Mouse (Mus musculus) limb, embryonic 13.5 days (tissue): Measurements from ENCODE around the gene Slc15a2. TPM values are rescaled to one million over a fixed set of nuclear protein-coding genes. Genes with fewer than 3 reads are reported as not detected.

Experiments used
- ATAC-seq: fragments of 200-750 bp; cut with Nextera tagmentation; 2 replicates; pipeline ENCODE4 v1.8.0; 2017; ENCODE audit warnings: low read depth, moderate number of reproducible peaks, moderate TSS enrichment; ENCODE audit not compliant: low FRiP score
- H3K27ac ChIP-seq: fragments of 300-500 bp; sonication (generic); 2 replicates; pipeline ENCODE4 v1.5.1; 2015; ENCODE audit warnings: inconsistent platforms, mild to moderate bottlenecking, moderate library complexity
- H3K27me3 ChIP-seq: fragments of 300-500 bp; sonication (generic); 2 replicates; pipeline ENCODE4 v1.6.1; 2015; ENCODE audit warnings: mild to moderate bottlenecking, inconsistent platforms
- H3K36me3 ChIP-seq: fragments of 300-500 bp; sonication (generic); 2 replicates; pipeline ENCODE4 v1.6.1; 2015; ENCODE audit warnings: inconsistent platforms, mild to moderate bottlenecking, moderate library complexity
- H3K4me1 ChIP-seq: fragments of 300-500 bp; sonication (generic); 2 replicates; pipeline ENCODE4 v1.6.1; 2015; ENCODE audit warnings: inconsistent platforms
- H3K4me2 ChIP-seq: fragments of 300-500 bp; sonication (generic); replicated peaks from 2 replicates; pipeline ENCODE4 v1.6.1; 2015; ENCODE audit warnings: inconsistent platforms, mild to moderate bottlenecking, moderate library complexity
- H3K4me3 ChIP-seq: fragments of 300-500 bp; sonication (generic); 2 replicates; pipeline ENCODE4 v1.5.1; 2015; ENCODE audit warnings: moderate library complexity, mild to moderate bottlenecking, inconsistent platforms
- H3K9ac ChIP-seq: fragments of 300-500 bp; sonication (generic); 2 replicates; pipeline ENCODE4 v1.6.1; 2015; ENCODE audit warnings: mild to moderate bottlenecking, inconsistent platforms
- H3K9me3 ChIP-seq: fragments of 300-500 bp; sonication (generic); 2 replicates; pipeline ENCODE4 v1.6.1; 2016; ENCODE audit warnings: inconsistent platforms
- WGBS: fragments of 180-500 bp; shearing (Covaris S2); methylation state at CpG from one replicate; pipeline ENCODE4 v1.1.7; 2015; 5-methylcytosine and 5-hydroxymethylcytosine counted together
- polyA plus RNA-seq: library from polyadenylated mRNA; unstranded; fragments of >200 nt; fragmentation: Nextera tagmentation; extraction: Ambion mirVana; gene quantifications from 2 replicates; pipeline ENCODE4 v1.2.1, GENCODE M21; 2015

Slc15a2 gene
- polyA plus RNA-seq, 1 experiment from 2014 or later: 4.3 TPM

DNA sequence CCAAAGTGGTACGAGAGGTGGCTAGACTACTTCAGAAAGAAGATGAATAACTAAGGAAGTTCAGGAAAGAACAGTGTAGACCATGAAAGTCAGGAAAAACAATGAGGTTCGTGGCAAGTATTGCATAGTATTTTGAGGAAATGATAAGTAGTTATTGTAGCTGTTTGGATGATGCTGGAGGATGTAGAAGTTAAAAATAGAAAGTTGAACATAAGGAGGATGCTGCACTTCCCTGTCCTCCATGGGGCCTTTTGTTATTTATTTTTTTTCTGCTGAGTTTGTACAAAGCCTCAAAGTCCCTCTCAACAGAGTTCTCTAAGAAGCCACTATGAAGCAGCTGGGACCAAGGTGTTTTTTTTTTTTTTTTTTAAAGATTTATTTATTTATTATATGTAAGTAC, 37.0 kb downstream of the Slc15a2 start:
- Histone ChIP-seq H3K27ac (no peak overlapping the region), H3K4me1 (no peaks in the 10 kb centered on the region), H3K9me3 (no peaks in the 10 kb centered on the region), H3K27me3 (no peaks in the 10 kb centered on the region), H3K36me3 (no peaks in the 10 kb centered on the region), H3K9ac (no peak overlapping the region), H3K4me2 (no peak overlapping the region), H3K4me3 (no peak overlapping the region)
- 75% methylated on average over 2 of the region's 2 CpGs for WGBS
- no peak for ATAC-seq

DNA sequence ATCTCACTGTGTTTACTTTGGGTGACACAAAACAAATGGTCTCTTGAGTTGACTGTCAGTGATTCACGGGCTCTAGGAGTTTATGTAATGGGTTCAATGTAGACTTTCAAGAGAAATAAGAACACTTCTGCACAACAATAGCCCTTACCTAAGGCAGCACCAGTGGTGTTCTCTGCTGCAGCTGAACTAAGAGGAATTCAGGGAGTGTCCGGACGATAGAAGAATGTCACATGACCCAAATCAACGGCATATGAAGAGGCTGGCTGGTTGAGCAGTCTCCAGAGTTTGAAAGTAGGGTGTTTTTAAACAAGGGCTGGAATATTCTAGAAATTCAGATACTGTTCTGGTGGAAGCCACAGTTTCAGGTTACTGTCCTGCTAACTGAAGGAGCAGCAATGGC, 37.7 kb downstream of the Slc15a2 start:
- Histone ChIP-seq H3K4me1 (no peaks in the 10 kb centered on the region), H3K9me3 (no peaks in the 10 kb centered on the region), H3K36me3 (no peaks in the 10 kb centered on the region), H3K4me3 (no peak overlapping the region), H3K27me3 (no peaks in the 10 kb centered on the region), H3K27ac (no peak overlapping the region), H3K4me2 (no peak overlapping the region), H3K9ac (no peak overlapping the region)
- no peak for ATAC-seq
- 82% methylated on average over 4 of the region's 4 CpGs for WGBS

DNA sequence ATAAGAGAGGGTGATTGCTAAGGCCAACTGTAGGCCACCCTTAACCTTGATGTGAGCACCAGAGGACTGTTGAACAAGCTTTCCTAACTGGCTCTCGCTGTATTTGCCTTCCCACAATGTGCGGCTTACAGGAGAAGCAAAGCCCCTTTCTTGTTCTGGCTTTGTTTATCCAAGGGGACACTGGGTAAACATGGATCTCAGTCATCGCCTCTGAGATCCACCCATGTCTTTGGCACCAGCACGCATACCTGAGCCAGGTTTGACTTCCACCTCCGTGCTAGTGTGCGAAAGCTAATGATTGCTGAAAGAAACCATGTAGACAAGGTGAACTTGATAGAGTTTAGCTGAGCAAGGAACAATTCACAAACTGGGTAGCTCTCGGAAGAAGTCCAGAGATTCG, 41.2 kb downstream of the Slc15a2 start:
- no peaks in the 10 kb centered on the region for H3K9me3 ChIP-seq
- no peak overlapping the region for H3K27ac ChIP-seq
- H3K9ac ChIP-seq: no peak overlapping the region
- H3K4me1 ChIP-seq: 0 out of 2 replicates have a peak, but pooled peaks cover 5% of the 10 kb centered on the region
- no peak overlapping the region for H3K4me3 ChIP-seq
- H3K27me3 ChIP-seq: no peaks in the 10 kb centered on the region
- 91% methylated on average over 8 of the region's 8 CpGs for WGBS
- H3K4me2 ChIP-seq: no peak overlapping the region
- H3K36me3 ChIP-seq: no peaks in the 10 kb centered on the region
- ATAC-seq: no peak

DNA sequence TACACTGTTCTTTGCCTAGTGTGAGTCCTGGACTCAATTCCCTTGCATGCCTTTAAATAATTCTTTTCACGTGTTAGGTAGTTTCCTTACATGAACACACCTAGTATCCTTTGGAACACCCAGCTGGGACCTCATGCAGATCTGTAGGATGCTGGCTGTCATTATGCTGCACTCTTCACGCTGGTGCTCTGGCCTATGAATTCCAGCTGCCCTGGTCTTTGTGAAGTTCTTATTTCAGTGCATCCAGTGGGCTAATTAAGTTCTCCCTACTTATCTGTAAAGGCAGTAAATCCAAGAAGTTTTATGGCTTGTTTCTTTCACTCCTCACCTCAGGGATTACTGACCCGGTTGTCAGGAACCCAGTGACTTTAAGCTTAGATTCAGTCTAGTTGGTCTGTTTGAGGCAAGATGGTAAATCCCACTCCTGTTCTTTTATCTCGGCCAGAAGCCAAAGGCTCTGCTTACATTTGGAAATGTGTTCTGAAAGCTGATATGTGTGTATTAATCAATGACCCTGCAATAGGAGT, 45.3 kb downstream of the Slc15a2 start:
- no peaks in the 10 kb centered on the region for H3K27me3 ChIP-seq
- H3K9ac ChIP-seq: no peak overlapping the region
- 11% methylated on average over 4 of the region's 4 CpGs for WGBS
- H3K27ac ChIP-seq: no peak overlapping the region
- H3K4me2 ChIP-seq: no peak overlapping the region
- no peaks in the 10 kb centered on the region for H3K36me3 ChIP-seq
- H3K9me3 ChIP-seq: no peaks in the 10 kb centered on the region
- 0 out of 2 replicates have a peak, but pooled peaks cover 5% of the 10 kb centered on the region for H3K4me1 ChIP-seq
- no peak overlapping the region for H3K4me3 ChIP-seq
- ATAC-seq: no peak

DNA sequence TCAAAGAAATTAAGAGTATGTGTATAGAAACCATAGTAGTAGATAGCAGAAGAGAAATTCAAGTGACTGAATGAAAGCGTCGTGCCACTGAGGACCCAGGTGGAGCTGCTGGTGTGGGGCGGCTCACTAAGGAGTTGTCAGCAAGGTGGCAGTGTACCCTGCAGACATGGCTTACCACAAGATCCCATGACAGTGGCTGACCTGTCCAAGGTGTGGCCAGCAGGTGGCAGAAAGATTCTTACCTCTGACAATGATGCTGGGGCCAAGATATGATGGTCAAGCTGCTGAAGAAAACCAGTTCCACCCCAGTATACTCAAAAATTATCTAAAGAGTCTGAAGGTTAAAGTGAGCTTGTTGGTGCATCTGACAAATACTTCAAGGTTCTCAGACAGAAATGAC, 49.3 kb downstream of the Slc15a2 start:
- no peaks in the 10 kb centered on the region for H3K9me3 ChIP-seq
- WGBS: 83% methylated on average over 3 of the region's 3 CpGs
- ATAC-seq: no peak
- H3K4me1 ChIP-seq: 0 out of 2 replicates have a peak, but pooled peaks cover 5% of the 10 kb centered on the region
- no peak overlapping the region for H3K9ac ChIP-seq
- H3K27me3 ChIP-seq: no peaks in the 10 kb centered on the region
- no peaks in the 10 kb centered on the region for H3K36me3 ChIP-seq
- no peak overlapping the region for H3K27ac ChIP-seq
- no peak overlapping the region for H3K4me2 ChIP-seq
- H3K4me3 ChIP-seq: no peak overlapping the region

DNA sequence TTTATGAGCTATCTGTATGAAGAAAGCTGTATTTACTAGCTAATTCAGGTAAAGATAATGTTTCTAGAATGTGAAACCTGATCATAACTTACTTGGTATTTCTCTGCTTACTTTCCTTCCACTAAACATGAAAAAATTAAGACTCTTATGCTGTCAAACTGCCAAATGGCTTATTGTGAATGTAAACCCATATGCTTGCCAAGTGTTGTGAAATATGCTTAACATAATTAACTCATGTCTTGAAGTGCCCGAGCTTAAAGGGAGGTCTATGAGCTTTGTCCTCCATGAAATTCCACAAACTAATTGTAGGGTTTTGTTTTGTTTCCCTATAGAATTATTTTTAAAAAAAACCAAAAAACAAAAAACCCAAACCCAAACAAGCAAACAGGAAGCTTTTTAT, 50.9 kb downstream of the Slc15a2 start:
- no peak overlapping the region for H3K9ac ChIP-seq
- WGBS: 55% methylated on average over 1 of the region's 1 CpGs

DNA sequence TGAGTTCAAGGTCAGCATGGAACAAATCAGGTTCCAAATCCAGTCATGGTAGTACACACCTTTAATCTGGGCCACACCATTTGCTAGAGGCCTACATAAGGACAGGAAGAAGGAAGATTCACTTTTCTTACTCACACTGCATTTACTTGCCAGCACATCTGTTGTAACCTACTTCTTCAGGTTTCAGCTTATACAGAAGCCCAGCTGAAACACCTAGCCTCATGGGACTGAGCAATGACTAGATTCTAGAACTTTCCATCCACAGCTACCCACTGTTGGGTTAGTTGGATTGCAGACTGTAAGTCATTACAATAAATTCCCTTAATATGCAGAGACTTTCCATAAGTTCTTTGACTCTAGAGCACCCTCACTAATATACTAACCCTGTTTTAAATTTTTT, 52.2 kb downstream of the Slc15a2 start:
- no peak for ATAC-seq

More for the DNA sequence above, 50.9 kb downstream of the Slc15a2 start:
- no peaks in the 10 kb centered on the region for H3K36me3 ChIP-seq
- H3K9me3 ChIP-seq: no peaks in the 10 kb centered on the region
- no peak overlapping the region for H3K4me2 ChIP-seq
- H3K4me1 ChIP-seq: no peaks in the 10 kb centered on the region
- no peaks in the 10 kb centered on the region for H3K27me3 ChIP-seq
- no peak overlapping the region for H3K4me3 ChIP-seq
- no peak overlapping the region for H3K27ac ChIP-seq
- ATAC-seq: no peak

DNA sequence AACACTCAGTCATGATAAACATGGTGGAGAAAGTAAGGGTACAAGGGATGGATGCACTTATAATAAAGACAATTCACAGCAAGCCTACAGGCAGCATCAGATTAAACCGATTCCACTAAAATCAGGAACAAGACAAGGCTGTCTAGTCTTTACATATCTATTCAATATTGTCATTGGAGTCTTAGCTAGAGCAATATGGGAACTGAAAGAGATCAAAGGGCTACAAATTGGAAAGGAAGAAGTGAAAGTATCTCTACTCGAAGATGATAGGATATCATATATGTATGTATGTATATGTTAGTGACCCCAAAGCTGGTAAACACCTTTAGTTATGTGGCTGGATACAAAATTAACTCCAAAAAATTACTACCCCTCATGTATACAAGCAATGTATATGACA, 55.8 kb downstream of the Slc15a2 start:
- Histone ChIP-seq H3K9ac (no peak overlapping the region), H3K27ac (no peak overlapping the region), H3K36me3 (no peaks in the 10 kb centered on the region), H3K9me3 (no peaks in the 10 kb centered on the region), H3K4me1 (no peaks in the 10 kb centered on the region), H3K4me2 (no peak overlapping the region), H3K27me3 (no peaks in the 10 kb centered on the region), H3K4me3 (no peak overlapping the region)
- WGBS: 90% methylated on average over 2 of the region's 2 CpGs
- ATAC-seq: no peak

More for the DNA sequence above, 52.2 kb downstream of the Slc15a2 start:
- Histone ChIP-seq H3K27me3 (no peaks in the 10 kb centered on the region), H3K4me1 (no peaks in the 10 kb centered on the region), H3K9ac (no peak overlapping the region), H3K9me3 (no peaks in the 10 kb centered on the region), H3K27ac (no peak overlapping the region), H3K4me3 (no peak overlapping the region), H3K4me2 (no peak overlapping the region), H3K36me3 (no peaks in the 10 kb centered on the region)

DNA sequence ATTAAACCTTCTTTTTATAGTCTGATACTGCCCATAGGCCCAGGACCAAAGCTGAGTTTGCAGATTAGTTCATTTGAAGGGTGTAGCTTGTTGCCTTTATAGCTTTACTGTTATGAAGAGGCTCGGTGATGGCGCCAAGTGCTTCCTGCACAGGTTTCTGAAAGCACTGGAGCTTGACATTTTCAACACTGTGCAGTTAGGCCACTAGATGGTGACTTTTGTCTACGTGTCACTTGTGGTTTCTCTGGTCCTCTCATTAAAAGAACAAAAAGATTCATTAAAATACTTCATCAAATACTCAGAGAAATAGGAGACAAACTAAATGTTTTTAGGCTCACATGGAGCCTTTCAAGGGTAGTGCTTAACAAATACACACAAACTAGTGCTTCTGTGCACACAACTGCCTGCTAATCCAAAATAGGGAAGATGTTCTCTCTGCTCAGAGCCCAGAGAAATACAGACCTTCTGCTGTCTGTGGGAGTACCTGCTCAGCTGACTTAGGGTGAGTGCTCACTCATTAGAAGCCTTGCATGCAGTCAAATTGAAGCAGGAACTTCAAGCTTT, 60.8 kb downstream of the Slc15a2 start:
- 75% methylated on average over 3 of the region's 3 CpGs for WGBS
- no peaks in the 10 kb centered on the region for H3K9me3 ChIP-seq
- no peak for ATAC-seq
- no peaks in the 10 kb centered on the region for H3K36me3 ChIP-seq
- H3K4me2 ChIP-seq: no peak overlapping the region
- no peak overlapping the region for H3K4me3 ChIP-seq
- H3K27ac ChIP-seq: no peak overlapping the region
- no peak overlapping the region for H3K9ac ChIP-seq
- H3K27me3 ChIP-seq: 0 out of 2 replicates have a peak, but pooled peaks cover 5% of the 10 kb centered on the region
- H3K4me1 ChIP-seq: no peaks in the 10 kb centered on the region

DNA sequence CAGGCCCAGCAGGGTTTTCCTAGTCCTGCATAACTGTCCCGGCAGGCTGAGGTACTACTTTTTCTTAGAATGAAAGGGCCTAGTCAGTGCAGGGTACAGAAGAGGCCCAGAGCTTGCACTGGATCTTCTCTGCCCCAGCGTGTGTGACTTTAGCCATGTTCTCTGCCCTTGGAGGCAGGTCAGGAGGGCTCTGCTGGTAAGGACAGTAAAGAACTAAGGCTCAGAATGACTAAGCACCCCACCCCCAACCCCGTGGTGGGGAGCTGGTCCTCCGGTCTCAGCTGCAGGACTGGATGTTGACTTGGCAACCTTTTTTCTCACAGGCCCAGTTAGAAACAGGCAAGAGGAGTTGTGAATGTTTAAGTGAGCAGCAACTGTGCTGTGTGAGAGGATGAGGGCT, 62.0 kb downstream of the Slc15a2 start:
- ATAC-seq: no peak
- Histone ChIP-seq H3K4me3 (no peak overlapping the region), H3K9ac (no peak overlapping the region), H3K4me1 (no peaks in the 10 kb centered on the region), H3K27me3 (0 out of 2 replicates have a peak, but pooled peaks cover 5% of the 10 kb centered on the region), H3K36me3 (no peaks in the 10 kb centered on the region), H3K9me3 (no peaks in the 10 kb centered on the region), H3K4me2 (no peak overlapping the region), H3K27ac (no peak overlapping the region)
- 35% methylated on average over 4 of the region's 4 CpGs for WGBS

DNA sequence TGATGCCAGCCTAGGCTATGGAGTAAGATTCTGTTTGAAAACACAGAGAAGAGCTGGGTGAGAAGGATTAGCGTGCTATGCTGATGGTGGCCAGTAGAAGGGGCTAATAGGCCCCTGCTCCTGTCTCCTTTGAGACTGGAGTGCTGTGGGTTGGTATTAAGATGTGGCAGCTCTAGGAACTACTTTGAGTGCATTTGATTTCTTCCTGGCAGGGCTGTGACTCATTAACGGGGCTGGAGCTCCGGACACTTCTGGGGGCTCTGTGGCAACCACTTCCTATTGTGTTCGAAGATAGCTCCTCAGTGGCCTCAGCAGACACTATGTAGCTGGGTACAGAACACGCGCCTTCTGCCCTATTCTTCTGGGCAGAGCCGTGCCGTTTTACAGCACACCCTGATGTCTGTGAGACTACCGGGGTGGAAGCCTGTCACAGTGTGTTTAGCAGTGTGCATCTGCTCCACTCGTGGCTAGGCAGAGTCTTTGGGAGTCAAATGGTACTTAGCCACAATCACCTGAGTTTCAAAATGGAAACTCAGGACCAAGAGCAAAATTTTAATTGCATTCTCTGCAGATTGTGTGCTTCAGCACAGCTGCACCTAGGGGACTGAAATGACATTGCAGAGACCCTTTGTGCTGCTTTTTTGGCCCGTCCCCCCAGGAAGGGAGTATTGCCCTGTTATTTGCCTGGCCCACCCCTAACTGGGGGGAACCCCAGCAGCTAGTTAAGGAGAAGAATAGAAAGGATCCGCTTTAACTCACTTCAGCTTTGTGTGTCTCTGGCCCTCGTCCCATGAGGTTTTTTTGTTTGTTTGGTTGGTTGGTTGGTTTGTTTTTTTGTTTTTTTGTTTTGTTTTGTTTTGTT, 64.3 kb downstream of the Slc15a2 start:
- WGBS: 67% methylated on average over 13 of the region's 13 CpGs
- no peak overlapping the region for H3K4me2 ChIP-seq
- no peaks in the 10 kb centered on the region for H3K4me1 ChIP-seq
- no peaks in the 10 kb centered on the region for H3K9me3 ChIP-seq
- 0 out of 2 replicates have a peak, but pooled peaks cover 5% of the 10 kb centered on the region for H3K27me3 ChIP-seq
- no peak overlapping the region for H3K4me3 ChIP-seq
- H3K9ac ChIP-seq: no peak overlapping the region
- H3K27ac ChIP-seq: no peak overlapping the region
- no peaks in the 10 kb centered on the region for H3K36me3 ChIP-seq
- no peak for ATAC-seq

DNA sequence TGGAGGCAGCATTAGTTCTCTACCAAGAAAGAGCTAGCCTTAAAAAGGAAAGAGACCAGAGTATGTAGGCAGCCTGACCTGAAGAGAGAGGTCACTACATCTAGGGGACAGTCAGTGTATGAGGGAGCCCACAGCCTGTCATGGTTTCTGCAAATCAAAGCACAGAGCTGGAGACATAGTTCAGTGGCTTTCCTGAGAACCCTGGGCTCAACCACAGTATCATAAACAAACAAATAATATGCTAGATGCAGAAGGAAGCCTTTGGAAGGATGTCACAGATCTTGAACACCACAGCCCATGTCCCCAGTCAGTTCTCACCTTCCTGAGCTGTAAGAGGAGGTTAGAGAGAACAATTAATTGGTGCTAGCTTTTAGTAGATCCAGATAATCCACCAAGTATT, 66.1 kb downstream of the Slc15a2 start:
- Histone ChIP-seq H3K4me2 (no peak overlapping the region), H3K4me3 (no peak overlapping the region), H3K4me1 (no peaks in the 10 kb centered on the region), H3K27me3 (0 out of 2 replicates have a peak, but pooled peaks cover 5% of the 10 kb centered on the region), H3K36me3 (no peaks in the 10 kb centered on the region), H3K9ac (no peak overlapping the region), H3K27ac (no peak overlapping the region), H3K9me3 (no peaks in the 10 kb centered on the region)
- no peak for ATAC-seq
